Comparison of ENCODE assay signal across 9 mouse cellular contexts in the genomic region with DNA sequence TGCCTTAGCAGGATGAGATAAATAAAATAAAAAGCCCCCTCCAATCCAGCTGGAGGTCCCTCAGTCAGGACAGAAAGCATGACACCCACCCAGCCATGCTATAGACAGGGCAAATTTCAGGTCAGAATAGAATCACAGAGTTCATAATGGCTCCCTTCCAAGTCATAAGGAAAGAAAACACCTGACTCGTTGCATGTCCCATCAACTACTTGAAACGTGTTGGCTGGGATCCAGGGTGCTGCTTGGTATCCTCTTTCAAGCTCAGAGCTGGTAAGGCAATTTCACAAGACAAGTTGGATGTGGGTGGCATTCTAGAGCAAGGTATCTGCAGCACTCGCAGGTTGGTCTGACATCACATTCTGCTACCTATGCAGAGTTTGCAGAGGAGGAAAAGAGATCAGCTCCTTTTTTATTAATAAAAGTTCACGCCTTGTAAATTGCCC.
DNase-seq lines count a peak whose midpoint lies in the region; ATAC-seq lines count a peak whose summit lies in the region.
"Had no signal": no experiment of that assay in that cellular context is flagged by ENCODE, and none has a peak within 500 bp of the region (broad histone marks: within the 10 kb centered on the region; RNA-seq: fewer than 3 reads in every experiment).

No protein-coding gene starts in this region.

- H3K9me3 ChIP-seq in limb, embryonic 13.5 days = no peaks in the 10 kb centered on the region
- H3K9me3 ChIP-seq in limb, embryonic 10.5 days (replicated peaks) = no peaks in the 10 kb centered on the region

- no peak overlapping the region for H3K27ac ChIP-seq in limb, embryonic 13.5 days
- H3K27ac ChIP-seq in limb, embryonic 10.5 days = no peak overlapping the region

- no peak overlapping the region for H3K9ac ChIP-seq in limb, embryonic 13.5 days

- ATAC-seq in limb, embryonic 13.5 days (ENCODE audit: low FRiP score, low read depth) = peak; percentile 44; the same call in 1 of the 2 replicates
- ATAC-seq in activated CD4-positive, CD25-positive, alpha-beta regulatory T cell, adult 4 months = no peak

- H3K27me3 ChIP-seq in limb, embryonic 13.5 days = no peaks in the 10 kb centered on the region
- H3K27me3 ChIP-seq in limb, embryonic 10.5 days (ENCODE audit: low read depth, poor library complexity, severe bottlenecking) = no peaks in the 10 kb centered on the region

- DNase-seq in cerebellum, postnatal 36 days = peak; percentile 7 to 11
- DNase-seq in cerebellum, adult 9-10 months = no peak
- no peak for DNase-seq in limb, embryonic 10.5 days (ENCODE audit: low spot score)
- peak; percentile 55 for DNase-seq in kidney, adult 9 months
- DNase-seq in right cerebral cortex, adult 18-20 months = peak; percentile 19
- DNase-seq in cerebellum, adult 11-12 months = no peak
- DNase-seq: B cell, adult 2 months had no signal

- no peak overlapping the region for H3K4me3 ChIP-seq in limb, embryonic 13.5 days
- no peak overlapping the region for H3K4me3 ChIP-seq in limb, embryonic 10.5 days

- WGBS in limb, embryonic 13.5 days = 46% methylated on average over 4 of the region's 4 CpGs
- 76% methylated on average over 4 of the region's 4 CpGs for WGBS in limb, embryonic 10.5 days

- peaks cover 12% of the 10 kb centered on the region; the same call in 1 of the 2 replicates for H3K4me1 ChIP-seq in limb, embryonic 13.5 days
- peaks cover 4% of the 10 kb centered on the region; the same call in 1 of the 2 replicates for H3K4me1 ChIP-seq in limb, embryonic 10.5 days

- H3K4me2 ChIP-seq in limb, embryonic 13.5 days (replicated peaks) = no peak overlapping the region

- no peaks in the 10 kb centered on the region for H3K36me3 ChIP-seq in limb, embryonic 13.5 days
- no peaks in the 10 kb centered on the region for H3K36me3 ChIP-seq in limb, embryonic 10.5 days

Comparison
In these comparisons a context has a peak if more than half of its experiments do, and no peak if none do; other contexts are left out.
1. DNase-seq: peak in cerebellum, postnatal 36 days (2 of 2), kidney, adult 9 months (single experiment) and right cerebral cortex, adult 18-20 months (single experiment); none in cerebellum, adult 9-10 months (single experiment), limb, embryonic 10.5 days (single experiment) and cerebellum, adult 11-12 months (single experiment).